Mouse (Mus musculus) intestine, embryonic 15.5 days (tissue): ENCODE results near the gene Ascc1. TPM values are rescaled to one million over a fixed set of nuclear protein-coding genes. Genes with fewer than 3 reads are reported as not detected.

ENCODE experiments used
- ATAC-seq: fragments of 200-750 bp; cut with Nextera tagmentation; 2 replicates; pipeline ENCODE4 v1.8.0; 2017; ENCODE audit warnings: moderate TSS enrichment, moderate library complexity
- H3K27ac ChIP-seq: fragments of 300-500 bp; sonication (generic); 2 replicates; pipeline ENCODE4 v1.5.1; 2015; ENCODE audit warnings: mild to moderate bottlenecking, inconsistent platforms
- H3K27me3 ChIP-seq: fragments of 300-500 bp; sonication (generic); replicated peaks from 2 replicates; pipeline ENCODE4 v1.6.1; 2015; ENCODE audit warnings: inconsistent platforms
- H3K36me3 ChIP-seq: fragments of 300-500 bp; sonication (generic); 2 replicates; pipeline ENCODE4 v1.6.1; 2015; ENCODE audit warnings: inconsistent platforms
- H3K4me1 ChIP-seq: fragments of 300-500 bp; sonication (generic); replicated peaks from 2 replicates; pipeline ENCODE4 v1.6.1; 2015; ENCODE audit warnings: inconsistent platforms
- H3K4me2 ChIP-seq: fragments of 300-500 bp; sonication (generic); replicated peaks from 2 replicates; pipeline ENCODE4 v1.6.1; 2015; ENCODE audit warnings: mild to moderate bottlenecking, inconsistent platforms
- H3K4me3 ChIP-seq: fragments of 300-500 bp; sonication (generic); replicated peaks from 2 replicates; pipeline ENCODE4 v1.5.1; 2015; ENCODE audit warnings: inconsistent platforms
- H3K9ac ChIP-seq: fragments of 300-500 bp; sonication (generic); 2 replicates; pipeline ENCODE4 v1.6.1; 2015; ENCODE audit warnings: inconsistent platforms
- H3K9me3 ChIP-seq: fragments of 300-500 bp; sonication (generic); 2 replicates; pipeline ENCODE4 v1.6.1; 2016; ENCODE audit warnings: inconsistent platforms
- WGBS: fragments of 180-500 bp; shearing (Covaris S2); methylation state at CpG from one replicate; pipeline ENCODE4 v1.1.7; 2015; 5-methylcytosine and 5-hydroxymethylcytosine counted together
- polyA plus RNA-seq: library from polyadenylated mRNA; unstranded; fragments of >200 nt; fragmentation: Nextera tagmentation; extraction: Ambion mirVana; gene quantifications from 2 replicates; pipeline ENCODE4 v1.2.1, GENCODE M21; 2015

The Ascc1 gene
- polyA plus RNA-seq: 45.2 and 45.3 TPM in 2 replicates

GRCm38 (mm10) chr10:60002673-60003212 lies at the start of gene Ascc1, which contains the start of gene Anapc16:
Gene Ascc1, plus strand, starts transcription at chr10:60002805.
Gene Anapc16, minus strand, starts transcription at chr10:60003135.
- Histone ChIP-seq H3K9ac (peak within 1 kb of the TSS; percentile 76), H3K4me1 (peaks cover 9% of the 10 kb centered on the region), H3K4me3 (peak within 1 kb of the TSS; percentile 66), H3K4me2 (peak within 1 kb of the TSS; percentile 77), H3K9me3 (no peaks in the 10 kb centered on the region), H3K27ac (peak within 1 kb of the TSS; percentile 98), H3K36me3 (peaks cover 7% of the 10 kb centered on the region), H3K27me3 (no peaks in the 10 kb centered on the region)
- peak; percentile 99 for ATAC-seq
- under 1% methylated on average over 51 of the region's 51 CpGs for WGBS

GRCm38 (mm10) chr10:59953564-59954039 lies 49.0 kb upstream of the Ascc1 start:
- 26% methylated on average over 7 of the region's 7 CpGs for WGBS
- 0 out of 2 replicates have a peak, but pooled peaks cover 2% of the 10 kb centered on the region for H3K27me3 ChIP-seq
- H3K4me3 ChIP-seq: no peak overlapping the region
- no peak overlapping the region for H3K4me2 ChIP-seq
- H3K36me3 ChIP-seq: no peaks in the 10 kb centered on the region
- ATAC-seq: no peak
- no peak overlapping the region for H3K27ac ChIP-seq
- H3K4me1 ChIP-seq: peaks cover 31% of the 10 kb centered on the region
- H3K9me3 ChIP-seq: no peaks in the 10 kb centered on the region
- H3K9ac ChIP-seq: no peak overlapping the region

GRCm38 (mm10) chr10:59956681-59957080 lies 45.9 kb upstream of the Ascc1 start:
- WGBS: 63% methylated on average over 5 of the region's 5 CpGs
- no peak overlapping the region for H3K27ac ChIP-seq
- peaks cover 15% of the 10 kb centered on the region for H3K4me1 ChIP-seq

GRCm38 (mm10) chr10:59957171-59958149 lies 45.1 kb upstream of the Ascc1 start:
- 30% methylated on average over 25 of the region's 25 CpGs for WGBS
- H3K4me2 ChIP-seq: 0 out of 2 replicates have a peak overlapping the region, but pooled peaks have one; percentile 2
- H3K27me3 ChIP-seq: 0 out of 2 replicates have a peak, but pooled peaks cover 2% of the 10 kb centered on the region
- no peak overlapping the region for H3K9ac ChIP-seq
- H3K9me3 ChIP-seq: no peaks in the 10 kb centered on the region
- no peak overlapping the region for H3K27ac ChIP-seq
- no peak for ATAC-seq
- no peak overlapping the region for H3K4me3 ChIP-seq
- peaks cover 10% of the 10 kb centered on the region for H3K4me1 ChIP-seq
- no peaks in the 10 kb centered on the region for H3K36me3 ChIP-seq

More at GRCm38 (mm10) chr10:59956681-59957080, 45.9 kb upstream of the Ascc1 start:
- Histone ChIP-seq H3K4me2 (no peak overlapping the region), H3K9ac (no peak overlapping the region), H3K9me3 (no peaks in the 10 kb centered on the region), H3K36me3 (no peaks in the 10 kb centered on the region), H3K4me3 (no peak overlapping the region), H3K27me3 (0 out of 2 replicates have a peak, but pooled peaks cover 2% of the 10 kb centered on the region)
- no peak for ATAC-seq

- Histone ChIP-seq H3K4me1 (peaks cover 6% of the 10 kb centered on the region; the same call in 1 of the 2 replicates), H3K27ac (no peak overlapping the region), H3K9ac (no peak overlapping the region), H3K27me3 (0 out of 2 replicates have a peak, but pooled peaks cover 2% of the 10 kb centered on the region), H3K4me3 (no peak overlapping the region), H3K4me2 (no peak overlapping the region), H3K9me3 (no peaks in the 10 kb centered on the region), H3K36me3 (no peaks in the 10 kb centered on the region)
- 59% methylated on average over 5 of the region's 5 CpGs for WGBS
- ATAC-seq: no peak
Observed at GRCm38 (mm10) chr10:59958458-59958857, 44.1 kb upstream of the Ascc1 start.

GRCm38 (mm10) chr10:59959517-59959916 lies 43.1 kb upstream of the Ascc1 start:
- Histone ChIP-seq H3K27me3 (0 out of 2 replicates have a peak, but pooled peaks cover 2% of the 10 kb centered on the region), H3K27ac (no peak overlapping the region), H3K4me2 (no peak overlapping the region), H3K36me3 (no peaks in the 10 kb centered on the region), H3K4me1 (peaks cover 13% of the 10 kb centered on the region), H3K9ac (no peak overlapping the region), H3K9me3 (no peaks in the 10 kb centered on the region), H3K4me3 (no peak overlapping the region)
- no peak for ATAC-seq
- WGBS: 74% methylated on average over 12 of the region's 12 CpGs

- H3K9ac ChIP-seq: no peak overlapping the region
- no peaks in the 10 kb centered on the region for H3K36me3 ChIP-seq
- 64% methylated on average over 2 of the region's 2 CpGs for whole genome bisulfite sequencing
- no peak overlapping the region for H3K4me2 ChIP-seq
- no peaks in the 10 kb centered on the region for H3K9me3 ChIP-seq
- H3K27me3 ChIP-seq: no peaks in the 10 kb centered on the region
- no peak overlapping the region for H3K4me3 ChIP-seq
- peak; percentile 39; the same call in 1 of the 2 replicates for ATAC-seq
- H3K27ac ChIP-seq: peak overlapping the region; percentile 68; the same call in 1 of the 2 replicates
- H3K4me1 ChIP-seq: peaks cover 24% of the 10 kb centered on the region
Observed at GRCm38 (mm10) chr10:59963609-59964008, 39.0 kb upstream of the Ascc1 start.

GRCm38 (mm10) chr10:59964504-59965361 lies 37.9 kb upstream of the Ascc1 start:
- Histone ChIP-seq H3K4me1 (peaks cover 27% of the 10 kb centered on the region), H3K36me3 (no peaks in the 10 kb centered on the region), H3K9ac (no peak overlapping the region), H3K9me3 (no peaks in the 10 kb centered on the region), H3K4me2 (peak overlapping the region; percentile 47), H3K27ac (peak overlapping the region; percentile 68), H3K4me3 (no peak overlapping the region), H3K27me3 (no peaks in the 10 kb centered on the region)
- ATAC-seq: peak; percentile 48
- 6% methylated on average over 22 of the region's 23 CpGs for WGBS

GRCm38 (mm10) chr10:59965362-59965695 lies 37.3 kb upstream of the Ascc1 start:
- no peak overlapping the region for H3K4me3 ChIP-seq
- H3K9me3 ChIP-seq: no peaks in the 10 kb centered on the region
- peak overlapping the region; percentile 68 for H3K27ac ChIP-seq
- no peaks in the 10 kb centered on the region for H3K27me3 ChIP-seq
- 0 out of 2 replicates have a peak, but pooled peaks have one; percentile 4 for ATAC-seq
- no peaks in the 10 kb centered on the region for H3K36me3 ChIP-seq
- H3K4me1 ChIP-seq: peaks cover 32% of the 10 kb centered on the region
- peak overlapping the region; percentile 47; the same call in 1 of the 2 replicates for H3K4me2 ChIP-seq
- no peak overlapping the region for H3K9ac ChIP-seq
- WGBS: 33% methylated on average over 9 of the region's 9 CpGs

- Histone ChIP-seq H3K4me3 (no peak overlapping the region), H3K9me3 (no peaks in the 10 kb centered on the region), H3K9ac (no peak overlapping the region), H3K27me3 (no peaks in the 10 kb centered on the region), H3K4me2 (no peak overlapping the region), H3K27ac (peak overlapping the region; percentile 68), H3K4me1 (peaks cover 36% of the 10 kb centered on the region), H3K36me3 (no peaks in the 10 kb centered on the region)
- WGBS: 73% methylated on average over 8 of the region's 8 CpGs
- no peak for ATAC-seq
Observed at GRCm38 (mm10) chr10:59965788-59966187, 36.8 kb upstream of the Ascc1 start.

GRCm38 (mm10) chr10:59966743-59967142 lies 35.9 kb upstream of the Ascc1 start:
- no peak overlapping the region for H3K4me2 ChIP-seq
- H3K4me3 ChIP-seq: no peak overlapping the region
- no peak overlapping the region for H3K9ac ChIP-seq
- no peak for ATAC-seq
- H3K4me1 ChIP-seq: peaks cover 37% of the 10 kb centered on the region
- WGBS: 94% methylated on average over 6 of the region's 6 CpGs
- no peaks in the 10 kb centered on the region for H3K36me3 ChIP-seq
- H3K27ac ChIP-seq: no peak overlapping the region
- H3K27me3 ChIP-seq: no peaks in the 10 kb centered on the region
- no peaks in the 10 kb centered on the region for H3K9me3 ChIP-seq
